Mouse (Mus musculus): ENCODE measurements around the gene Npr2. TPM values are rescaled to one million over a fixed set of nuclear protein-coding genes. Genes with fewer than 3 reads are reported as not detected.

The Npr2 gene
- total and polyA plus RNA-seq, 3 experiments, result 0.27 to 2.3 TPM; not detected in 1

DNA sequence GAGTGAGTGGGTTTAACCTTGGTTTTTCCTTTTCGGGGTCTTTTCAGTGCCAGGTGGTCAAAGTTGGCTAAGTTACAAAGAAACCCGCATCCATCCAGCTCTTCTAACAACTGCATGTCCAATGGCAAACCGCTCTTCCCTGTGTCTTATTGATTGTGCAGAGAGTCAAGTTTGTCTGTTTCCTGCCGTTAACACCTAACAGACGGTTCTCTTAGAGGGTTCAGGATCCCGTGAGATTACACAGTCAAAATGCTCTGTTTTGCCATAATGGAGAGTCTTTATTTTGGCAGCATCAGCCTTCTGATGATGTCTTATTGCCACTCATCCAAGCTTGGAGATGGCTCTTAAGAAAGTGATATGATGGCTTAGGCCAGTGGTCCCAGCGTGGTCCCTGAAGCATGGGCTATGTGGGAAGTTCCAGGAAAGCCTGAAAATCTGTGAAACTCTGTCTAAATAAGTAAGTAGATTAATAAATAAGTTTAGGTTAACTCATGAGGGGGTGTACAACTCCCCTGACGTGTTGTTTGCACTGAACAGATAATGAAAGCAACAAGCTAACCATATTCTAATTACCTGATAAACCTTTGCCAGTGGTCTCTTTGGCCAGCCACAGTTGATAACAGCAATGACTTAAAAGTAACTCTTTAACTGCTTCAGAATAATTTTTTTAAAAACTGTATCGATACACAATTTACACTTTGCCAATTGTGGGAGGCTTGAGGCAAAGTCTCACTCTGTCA is 31.4 kb upstream of the Npr2 start:
- no peaks in the 10 kb centered on the region for H3K27me3 ChIP-seq (ENCODE audit: control insufficient read depth in 1 of 2, insufficient read depth in 2 of 2, low read length in 2 of 2)
- peaks cover 37 to 41% of the 10 kb centered on the region in 2 experiments for H3K4me1 ChIP-seq (ENCODE audit: control insufficient read depth in 1 of 2, insufficient read depth in 2 of 2, low read length in 2 of 2)
- no peaks in the 10 kb centered on the region for H3K79me2 ChIP-seq (ENCODE audit: control insufficient read depth, insufficient read depth, low read length, poor library complexity)
- peaks cover 0 to 51% of the 10 kb centered on the region in 2 experiments; a peak in 2 of 4 replicates for H3K36me3 ChIP-seq (ENCODE audit: control insufficient read depth in 1 of 2, insufficient read depth in 2 of 2, low read length in 2 of 2)
- peak overlapping the region; percentile 29 to 43 for H3K4me3 ChIP-seq (ENCODE audit: control insufficient read depth in 1 of 2, insufficient read depth in 1 of 2, low read depth in 2 of 2, low read length in 2 of 2)
- DNase-seq (ENCODE audit: low read depth, low spot score), result peak; percentile 62
- H3K27ac ChIP-seq (ENCODE audit: control insufficient read depth, low read depth, low read length), result peak overlapping the region; percentile 73
- no peaks in the 10 kb centered on the region for H3K9me3 ChIP-seq (replicated peaks; ENCODE audit: insufficient read depth, low read length)
- TF ChIP-seq CHD2 (IDR thresholded peaks at IDR 0.05; ENCODE audit: low read length) (no peak), TCF12 (IDR thresholded peaks at IDR 0.05; ENCODE audit: low read depth, low read length) (peak; percentile 82), MYC (IDR thresholded peaks at IDR 0.05; ENCODE audit: low read depth, low read length) (no peak), TAL1 (IDR thresholded peaks at IDR 0.05; ENCODE audit: low read length) (peak; percentile 50), MAX (IDR thresholded peaks at IDR 0.05; ENCODE audit: low read length) (0 out of 2 replicates have a peak, but pooled peaks have one; percentile 36), MEF2A (IDR thresholded peaks at IDR 0.05; ENCODE audit: extremely low read depth, insufficient replicate concordance, low read depth, low read length, poor library complexity, severe bottlenecking) (no peak), POLR2AphosphoS5 (IDR thresholded peaks at IDR 0.05; ENCODE audit: borderline replicate concordance, low read depth, low read length) (no peak), ETS1 (IDR thresholded peaks at IDR 0.05; ENCODE audit: low read depth, low read length) (peak; percentile 91), SMC3 (IDR thresholded peaks at IDR 0.05; ENCODE audit: low read depth, low read length) (no peak), RCOR1 (IDR thresholded peaks at IDR 0.05; ENCODE audit: low read depth, low read length) (peak; percentile 90), SIN3A (IDR thresholded peaks at IDR 0.05; ENCODE audit: low read length) (peak; percentile 76), MYB (IDR thresholded peaks at IDR 0.05; ENCODE audit: low read depth, low read length) (peak; percentile 81), BHLHE40 (IDR thresholded peaks at IDR 0.05; ENCODE audit: borderline replicate concordance, low read depth, low read length) (no peak), GATA1 (IDR thresholded peaks at IDR 0.05; ENCODE audit: low read depth, low read length) (peak; percentile 93), TBP (IDR thresholded peaks at IDR 0.05; ENCODE audit: low read depth, low read length) (0 out of 2 replicates have a peak, but pooled peaks have one; percentile 13), HCFC1 (IDR thresholded peaks at IDR 0.05; ENCODE audit: low read depth, low read length) (peak; percentile 30; the same call in 1 of the 2 replicates), EP300 (IDR thresholded peaks at IDR 0.05; ENCODE audit: low read depth in 1 of 2, low read length in 2 of 2) (peak; percentile 83 to 86)
- H3K9ac ChIP-seq (ENCODE audit: control insufficient read depth, low read depth, low read length, poor library complexity, severe bottlenecking), result peak overlapping the region; percentile 47

DNA sequence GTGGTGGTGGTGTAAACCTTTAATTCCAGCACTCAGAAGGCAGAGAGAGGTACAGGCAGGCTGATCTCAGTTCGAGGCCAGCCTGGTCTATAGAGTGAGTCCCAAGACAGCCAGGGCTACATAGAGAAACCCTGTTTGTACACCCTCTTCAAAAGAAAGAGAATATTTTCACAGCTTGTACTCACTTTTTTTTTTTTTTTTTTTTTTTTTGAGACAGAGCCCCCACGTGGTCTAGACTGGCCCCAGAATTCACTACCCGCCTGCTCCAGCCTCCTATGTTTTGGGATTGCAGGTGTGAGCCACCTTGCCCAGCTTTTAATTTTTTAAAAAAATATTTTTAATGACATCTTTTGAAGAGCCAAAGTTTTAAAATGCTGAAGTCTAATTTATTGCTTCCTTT is 27.6 kb upstream of the Npr2 start:
- Histone ChIP-seq H3K79me2 (ENCODE audit: control insufficient read depth, insufficient read depth, low read length, poor library complexity) (no peaks in the 10 kb centered on the region), H3K27ac (ENCODE audit: control insufficient read depth, low read depth, low read length) (no peak overlapping the region), H3K9me3 (replicated peaks; ENCODE audit: insufficient read depth, low read length) (no peaks in the 10 kb centered on the region), H3K4me3 (ENCODE audit: control insufficient read depth in 1 of 2, insufficient read depth in 1 of 2, low read depth in 2 of 2, low read length in 2 of 2) (no peak overlapping the region), H3K36me3 (ENCODE audit: control insufficient read depth in 1 of 2, insufficient read depth in 2 of 2, low read length in 2 of 2) (peaks cover 0 to 39% of the 10 kb centered on the region in 2 experiments; a peak in 2 of 4 replicates), H3K4me1 (ENCODE audit: control insufficient read depth in 1 of 2, insufficient read depth in 2 of 2, low read length in 2 of 2) (peaks cover 30% of the 10 kb centered on the region in 2 experiments), H3K9ac (ENCODE audit: control insufficient read depth, low read depth, low read length, poor library complexity, severe bottlenecking) (no peak overlapping the region), H3K27me3 (ENCODE audit: control insufficient read depth in 1 of 2, insufficient read depth in 2 of 2, low read length in 2 of 2) (no peaks in the 10 kb centered on the region)
- no peak for DNase-seq (ENCODE audit: low read depth, low spot score)
- TF ChIP-seq USF1 (IDR thresholded peaks at IDR 0.05; ENCODE audit: low read depth, low read length) (peak; percentile 37; the same call in 1 of the 2 replicates), CHD1 (IDR thresholded peaks at IDR 0.05; ENCODE audit: low read depth, low read length) (no peak), ZNF384 (IDR thresholded peaks at IDR 0.05; ENCODE audit: low read depth, low read length) (peak; percentile 80)
